Mouse (Mus musculus) forebrain, embryonic 13.5 days (tissue): ENCODE measurements at regions not wholly inside any gene's neighbourhood (a gene's known extent, or its start where the extent isn't known, plus 50 kb on each side); places are given as distances from the start of the nearest gene placed in this dataset.

Experiments used
- ATAC-seq: fragments of 200-750 bp; cut with Nextera tagmentation; 2 replicates; pipeline ENCODE4 v1.8.0; 2017
- H3K27ac ChIP-seq: fragments of 300-500 bp; sonication (generic); 2 replicates; pipeline ENCODE4 v1.5.1; 2015; ENCODE audit warnings: inconsistent platforms, mild to moderate bottlenecking, moderate library complexity
- H3K27me3 ChIP-seq: fragments of 300-500 bp; sonication (generic); 2 replicates; pipeline ENCODE4 v1.6.1; 2015; ENCODE audit warnings: mild to moderate bottlenecking, inconsistent platforms
- H3K36me3 ChIP-seq: fragments of 300-500 bp; sonication (generic); 2 replicates; pipeline ENCODE4 v1.6.1; 2015; ENCODE audit warnings: mild to moderate bottlenecking, inconsistent platforms; ENCODE audit not compliant: poor library complexity, severe bottlenecking
- H3K4me1 ChIP-seq: fragments of 300-500 bp; sonication (generic); 2 replicates; pipeline ENCODE4 v1.6.1; 2015; ENCODE audit warnings: inconsistent platforms
- H3K4me2 ChIP-seq: fragments of 300-500 bp; sonication (generic); 2 replicates; pipeline ENCODE4 v1.6.1; 2015; ENCODE audit warnings: inconsistent platforms, mild to moderate bottlenecking, moderate library complexity
- H3K4me3 ChIP-seq: fragments of 300-500 bp; sonication (generic); 2 replicates; pipeline ENCODE4 v1.5.1; 2015; ENCODE audit warnings: mild to moderate bottlenecking, inconsistent platforms
- H3K9ac ChIP-seq: fragments of 300-500 bp; sonication (generic); 2 replicates; pipeline ENCODE4 v1.6.1; 2015; ENCODE audit warnings: mild to moderate bottlenecking, inconsistent platforms
- H3K9me3 ChIP-seq: fragments of 300-500 bp; sonication (generic); replicated peaks from 2 replicates; pipeline ENCODE4 v1.6.1; 2016; ENCODE audit warnings: inconsistent platforms
- WGBS: fragments of 180-500 bp; shearing (Covaris S2); methylation state at CpG from one replicate; pipeline ENCODE4 v1.1.7; 2015; 5-methylcytosine and 5-hydroxymethylcytosine counted together

- ATAC-seq: no peak
- Histone ChIP-seq H3K9ac (no peak overlapping the region), H3K4me1 (no peaks in the 10 kb centered on the region), H3K4me3 (no peak overlapping the region), H3K4me2 (no peak overlapping the region), H3K9me3 (no peaks in the 10 kb centered on the region), H3K36me3 (no peaks in the 10 kb centered on the region), H3K27ac (no peak overlapping the region), H3K27me3 (no peaks in the 10 kb centered on the region)
- WGBS: 82% methylated on average over 4 of the region's 4 CpGs
These were observed 250.2 kb upstream of the Fshr start for GRCm38 (mm10) chr17:89450724-89451123.

- Histone ChIP-seq H3K4me2 (no peak overlapping the region), H3K36me3 (no peaks in the 10 kb centered on the region), H3K4me1 (no peaks in the 10 kb centered on the region), H3K27me3 (no peaks in the 10 kb centered on the region), H3K9me3 (no peaks in the 10 kb centered on the region), H3K9ac (no peak overlapping the region), H3K27ac (no peak overlapping the region), H3K4me3 (no peak overlapping the region)
- no peak for ATAC-seq
These were observed 248.9 kb upstream of the Fshr start for GRCm38 (mm10) chr17:89449391-89449790.

- WGBS: 92% methylated on average over 4 of the region's 4 CpGs
- Histone ChIP-seq H3K4me2 (no peak overlapping the region), H3K4me3 (no peak overlapping the region), H3K27ac (no peak overlapping the region), H3K36me3 (no peaks in the 10 kb centered on the region), H3K4me1 (no peaks in the 10 kb centered on the region), H3K27me3 (no peaks in the 10 kb centered on the region), H3K9ac (no peak overlapping the region), H3K9me3 (no peaks in the 10 kb centered on the region)
- ATAC-seq: no peak
These were observed 233.8 kb upstream of the Fshr start for GRCm38 (mm10) chr17:89434288-89434687.

GRCm38 (mm10) chr17:89410026-89410425 lies 209.6 kb upstream of the Fshr start:
- Histone ChIP-seq H3K27me3 (no peaks in the 10 kb centered on the region), H3K4me1 (no peaks in the 10 kb centered on the region), H3K4me3 (no peak overlapping the region), H3K36me3 (no peaks in the 10 kb centered on the region), H3K27ac (no peak overlapping the region), H3K9ac (no peak overlapping the region), H3K4me2 (no peak overlapping the region), H3K9me3 (no peaks in the 10 kb centered on the region)
- 98% methylated on average over 1 of the region's 1 CpGs for whole genome bisulfite sequencing
- ATAC-seq: no peak

GRCm38 (mm10) chr17:89405589-89405988 lies 205.1 kb upstream of the Fshr start:
- H3K4me2 ChIP-seq: no peak overlapping the region

GRCm38 (mm10) chr17:89357241-89357640 lies 156.8 kb upstream of the Fshr start:
- Histone ChIP-seq H3K27me3 (no peaks in the 10 kb centered on the region), H3K4me3 (no peak overlapping the region), H3K4me1 (no peaks in the 10 kb centered on the region), H3K36me3 (no peaks in the 10 kb centered on the region), H3K4me2 (no peak overlapping the region), H3K9me3 (no peaks in the 10 kb centered on the region), H3K27ac (no peak overlapping the region), H3K9ac (no peak overlapping the region)
- no peak for ATAC-seq

More at GRCm38 (mm10) chr17:89405589-89405988, 205.1 kb upstream of the Fshr start:
- Histone ChIP-seq H3K27me3 (no peaks in the 10 kb centered on the region), H3K4me3 (no peak overlapping the region), H3K36me3 (no peaks in the 10 kb centered on the region), H3K27ac (no peak overlapping the region), H3K9me3 (no peaks in the 10 kb centered on the region), H3K9ac (no peak overlapping the region), H3K4me1 (no peaks in the 10 kb centered on the region)
- peak; percentile 38; the same call in 1 of the 2 replicates for ATAC-seq
- 64% methylated on average over 2 of the region's 2 CpGs for WGBS

- H3K27ac ChIP-seq: no peak overlapping the region
- peak; percentile 53; the same call in 1 of the 2 replicates for ATAC-seq
- H3K27me3 ChIP-seq: no peaks in the 10 kb centered on the region
- H3K9ac ChIP-seq: no peak overlapping the region
- H3K4me3 ChIP-seq: no peak overlapping the region
- H3K4me1 ChIP-seq: no peaks in the 10 kb centered on the region
- no peaks in the 10 kb centered on the region for H3K36me3 ChIP-seq
- no peaks in the 10 kb centered on the region for H3K9me3 ChIP-seq
- H3K4me2 ChIP-seq: no peak overlapping the region
- WGBS: 72% methylated on average over 8 of the region's 8 CpGs
These were observed 140.2 kb upstream of the Fshr start for GRCm38 (mm10) chr17:89340497-89341205.

GRCm38 (mm10) chr17:89319602-89320288 lies 119.3 kb upstream of the Fshr start:
- no peaks in the 10 kb centered on the region for H3K4me1 ChIP-seq
- 40% methylated on average over 2 of the region's 2 CpGs for WGBS
- no peak overlapping the region for H3K4me2 ChIP-seq
- H3K27ac ChIP-seq: no peak overlapping the region
- no peaks in the 10 kb centered on the region for H3K36me3 ChIP-seq
- no peak overlapping the region for H3K4me3 ChIP-seq
- H3K9me3 ChIP-seq: no peaks in the 10 kb centered on the region
- ATAC-seq: no peak
- no peak overlapping the region for H3K9ac ChIP-seq
- no peaks in the 10 kb centered on the region for H3K27me3 ChIP-seq

GRCm38 (mm10) chr17:89318356-89318755 lies 117.9 kb upstream of the Fshr start:
- no peak overlapping the region for H3K27ac ChIP-seq
- no peaks in the 10 kb centered on the region for H3K4me1 ChIP-seq
- no peak overlapping the region for H3K4me3 ChIP-seq
- no peaks in the 10 kb centered on the region for H3K9me3 ChIP-seq
- no peaks in the 10 kb centered on the region for H3K36me3 ChIP-seq
- H3K9ac ChIP-seq: no peak overlapping the region
- ATAC-seq: no peak
- no peak overlapping the region for H3K4me2 ChIP-seq
- H3K27me3 ChIP-seq: no peaks in the 10 kb centered on the region
- WGBS: 94% methylated on average over 1 of the region's 1 CpGs

- no peaks in the 10 kb centered on the region for H3K36me3 ChIP-seq
- no peak for ATAC-seq
- WGBS: 90% methylated on average over 12 of the region's 12 CpGs
These were observed 110.7 kb upstream of the Fshr start for GRCm38 (mm10) chr17:89311133-89311532.

GRCm38 (mm10) chr17:89301325-89301724 lies 100.8 kb upstream of the Fshr start:
- no peak overlapping the region for H3K9ac ChIP-seq
- no peak overlapping the region for H3K4me2 ChIP-seq
- H3K36me3 ChIP-seq: no peaks in the 10 kb centered on the region
- H3K4me1 ChIP-seq: peaks cover 4% of the 10 kb centered on the region
- ATAC-seq: no peak
- H3K27me3 ChIP-seq: no peaks in the 10 kb centered on the region
- H3K4me3 ChIP-seq: no peak overlapping the region
- H3K9me3 ChIP-seq: no peaks in the 10 kb centered on the region
- H3K27ac ChIP-seq: no peak overlapping the region
- 88% methylated on average over 4 of the region's 4 CpGs for WGBS

More at GRCm38 (mm10) chr17:89311133-89311532, 110.7 kb upstream of the Fshr start:
- Histone ChIP-seq H3K27me3 (no peaks in the 10 kb centered on the region), H3K9me3 (no peaks in the 10 kb centered on the region), H3K4me1 (no peaks in the 10 kb centered on the region), H3K9ac (no peak overlapping the region), H3K27ac (no peak overlapping the region), H3K4me2 (no peak overlapping the region), H3K4me3 (no peak overlapping the region)

GRCm38 (mm10) chr17:89297277-89298002 lies 97.0 kb upstream of the Fshr start:
- H3K4me1 ChIP-seq: peaks cover 4% of the 10 kb centered on the region
- no peaks in the 10 kb centered on the region for H3K9me3 ChIP-seq
- H3K36me3 ChIP-seq: no peaks in the 10 kb centered on the region
- no peaks in the 10 kb centered on the region for H3K27me3 ChIP-seq
- H3K27ac ChIP-seq: no peak overlapping the region
- no peak overlapping the region for H3K4me2 ChIP-seq
- H3K9ac ChIP-seq: no peak overlapping the region
- no peak overlapping the region for H3K4me3 ChIP-seq
- ATAC-seq: peak; percentile 87
- 7% methylated on average over 4 of the region's 4 CpGs for WGBS
